Mouse (Mus musculus) megakaryocyte-erythroid progenitor cell, adult 5-6 weeks (primary cell): ENCODE measurements around the gene Spata32. TPM values are rescaled to one million over a fixed set of nuclear protein-coding genes. Genes with fewer than 3 reads are reported as not detected.

Source experiments
- ATAC-seq: replicated peaks from 2 replicates; pipeline ENCODE4 v1.8.0; 2016; ENCODE audit warnings: mild to moderate bottlenecking, inconsistent platforms; ENCODE audit not compliant: severe bottlenecking, poor library complexity, low FRiP score, low TSS enrichment
- total RNA-seq, 2 experiments: library from RNA; stranded (forward) in 1 of 2; stranded (reverse) in 1 of 2; fragments of 200-1000, 215-1000 nt in 1 of 2; fragments of >200 nt in 1 of 2; fragmentation: Nextera tagmentation in 1 of 2; gene quantifications; 2 replicates each; pipeline ENCODE4 v1.2.3; 2014 to 2017

Gene Spata32
- total RNA-seq (2014; fragmentation: Nextera tagmentation), result not detected in 2 replicates
- total RNA-seq (2017), result not detected in 2 replicates

DNA sequence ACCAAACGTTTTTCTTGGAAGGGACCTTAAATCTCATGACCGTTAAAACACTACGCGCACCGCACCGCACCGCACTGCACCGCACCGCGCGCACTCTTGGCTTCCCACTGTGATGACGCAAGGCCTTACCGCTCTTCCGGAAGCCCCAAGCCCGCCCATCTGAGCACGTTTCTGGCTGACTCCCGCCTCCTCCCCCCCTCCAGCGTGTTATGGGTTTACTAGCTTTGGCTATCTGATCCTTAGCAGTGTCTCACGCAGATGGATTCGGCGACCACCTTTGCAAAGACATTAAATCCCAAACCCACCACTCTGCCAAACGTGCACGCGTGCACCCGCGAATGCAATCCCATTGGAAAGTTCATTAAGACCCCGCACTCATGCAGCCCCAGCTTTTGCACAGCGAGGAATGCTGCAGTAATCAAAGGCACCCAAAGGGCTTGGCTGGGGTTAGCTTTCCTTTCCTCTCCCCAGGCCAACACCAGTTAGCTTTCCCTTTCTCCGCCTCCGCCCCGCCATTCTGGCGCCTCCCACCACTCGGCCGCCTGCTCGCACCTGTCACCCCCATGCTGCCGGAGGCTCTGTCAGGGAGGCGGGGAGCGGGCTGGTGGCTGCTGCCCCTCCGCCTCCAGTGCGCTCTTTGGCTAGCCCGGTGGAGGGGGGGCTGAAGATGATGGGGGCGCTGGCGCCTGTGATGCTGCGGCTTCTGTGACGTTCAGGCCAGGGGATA is at the start of gene Spata32:
Gene Spata32 (minus strand): TSS at position 643 of the 727 bp plus-strand sequence.
- peak; percentile 81 for ATAC-seq

DNA sequence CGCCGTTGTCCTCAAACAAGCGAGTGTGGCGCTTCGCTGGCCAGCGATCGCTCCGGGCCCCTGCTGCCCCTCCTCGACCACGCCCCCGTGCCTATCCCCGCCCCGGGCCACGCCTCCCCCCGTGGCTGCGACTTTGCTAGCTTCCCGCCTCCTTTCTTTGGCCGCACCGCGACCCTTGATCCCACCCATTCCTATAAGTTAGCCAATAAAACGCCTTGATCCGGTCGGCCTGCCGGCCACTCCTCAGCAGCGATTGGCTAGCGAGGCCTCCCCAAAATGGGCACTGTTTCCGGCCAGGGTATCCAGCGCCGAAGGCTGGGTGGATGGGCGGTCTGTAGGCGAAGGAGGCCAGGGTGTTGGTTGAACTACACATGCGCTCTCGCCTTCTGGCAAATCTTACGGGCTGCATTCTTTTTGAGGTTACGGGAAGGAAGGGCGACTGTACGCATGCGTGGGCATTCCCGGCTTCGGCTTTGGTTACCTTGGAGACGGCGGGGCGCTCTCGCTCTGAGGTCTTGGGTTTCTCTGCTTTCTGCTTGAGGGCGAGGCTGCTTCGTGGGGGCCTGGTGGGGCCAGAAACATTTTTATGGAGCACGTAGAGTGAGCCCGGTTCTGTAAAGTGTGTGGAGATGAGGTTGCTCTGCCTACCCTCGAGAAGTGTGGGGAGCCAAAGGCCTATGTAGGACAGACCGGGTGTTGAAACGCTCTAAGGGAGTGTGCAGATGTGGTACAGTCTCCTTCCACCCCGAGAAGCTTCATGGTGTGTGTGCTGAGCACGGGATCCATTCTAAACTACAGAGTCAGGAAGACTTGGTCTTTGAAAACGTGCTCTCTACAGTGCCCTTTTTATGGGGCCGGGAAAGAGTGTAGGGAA is 49.4 kb upstream of the Spata32 start, which contains the start of gene Map3k14:
Gene Map3k14 (minus strand): TSS at position 127 of the 874 bp plus-strand sequence.
- peak; percentile 94 for ATAC-seq

DNA sequence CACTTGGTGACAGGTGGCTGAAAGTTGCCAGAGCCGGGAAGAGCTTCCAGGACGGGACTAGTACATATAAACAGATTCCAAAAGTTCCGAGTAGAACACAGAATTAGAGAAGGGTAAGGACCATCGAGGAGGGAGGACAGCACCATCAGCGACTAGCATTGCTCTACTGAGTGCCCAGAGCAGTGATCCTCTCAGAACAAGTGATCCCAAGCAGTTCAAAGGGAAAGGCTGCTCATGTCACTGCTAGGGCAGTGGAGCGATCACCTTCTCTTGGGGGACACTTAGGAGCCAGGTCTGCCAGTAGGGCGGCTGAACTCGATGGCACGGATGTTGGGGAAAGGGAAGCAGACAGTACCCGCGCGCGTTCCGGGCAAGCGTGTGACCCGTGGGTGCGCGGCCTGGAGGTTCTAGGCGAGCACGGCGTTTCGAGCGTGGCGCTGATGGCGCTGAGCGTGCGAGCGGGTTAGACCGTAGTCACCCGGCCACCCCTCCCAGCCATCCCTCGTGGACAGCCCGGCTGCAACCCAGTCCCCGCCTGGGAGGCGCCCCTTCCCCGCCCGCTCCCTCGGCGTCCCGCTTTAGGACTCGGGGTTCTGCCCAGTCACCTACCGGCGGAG is 48.6 kb upstream of the Spata32 start:
- ATAC-seq, result no peak; the same call in 1 of the 2 replicates

DNA sequence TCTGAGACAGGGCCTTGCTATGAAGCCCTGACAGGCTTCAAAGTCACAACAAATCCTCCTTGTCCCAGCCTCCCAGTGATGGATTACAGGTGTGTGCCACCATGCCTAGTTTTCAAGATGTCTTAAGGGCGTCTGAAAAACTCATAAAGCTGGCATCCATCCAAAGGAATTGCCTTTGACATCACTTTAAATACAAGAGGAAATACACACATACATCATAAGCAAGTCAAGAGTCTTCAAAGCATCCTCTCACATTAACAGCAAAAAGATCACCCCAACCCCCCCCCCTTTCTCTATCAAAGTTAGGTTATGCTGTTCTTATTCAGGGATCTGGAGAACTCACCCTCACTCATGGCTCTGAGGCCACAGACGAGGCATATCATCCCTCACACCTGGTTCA is 47.6 kb upstream of the Spata32 start:
- no peak for ATAC-seq

DNA sequence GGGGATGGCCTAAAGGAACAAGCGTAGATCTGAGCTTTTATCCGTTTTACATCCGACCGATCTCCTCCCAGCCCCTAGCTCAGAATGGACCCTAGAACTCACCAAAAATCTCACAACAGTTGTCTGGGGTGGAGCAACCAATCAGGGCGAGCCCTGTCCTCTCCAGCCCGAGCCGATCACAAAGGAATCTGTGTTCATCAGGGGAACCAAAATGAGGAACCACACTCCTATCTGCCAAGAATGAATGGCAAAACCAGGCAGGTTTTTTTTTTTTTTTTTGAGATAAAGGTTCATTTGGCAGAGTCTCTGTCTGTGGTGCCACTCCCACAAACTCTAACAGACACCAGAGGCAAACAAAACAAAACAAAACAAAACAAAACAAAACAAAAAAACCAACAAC is 47.0 kb upstream of the Spata32 start:
- peak; percentile 25 for ATAC-seq

DNA sequence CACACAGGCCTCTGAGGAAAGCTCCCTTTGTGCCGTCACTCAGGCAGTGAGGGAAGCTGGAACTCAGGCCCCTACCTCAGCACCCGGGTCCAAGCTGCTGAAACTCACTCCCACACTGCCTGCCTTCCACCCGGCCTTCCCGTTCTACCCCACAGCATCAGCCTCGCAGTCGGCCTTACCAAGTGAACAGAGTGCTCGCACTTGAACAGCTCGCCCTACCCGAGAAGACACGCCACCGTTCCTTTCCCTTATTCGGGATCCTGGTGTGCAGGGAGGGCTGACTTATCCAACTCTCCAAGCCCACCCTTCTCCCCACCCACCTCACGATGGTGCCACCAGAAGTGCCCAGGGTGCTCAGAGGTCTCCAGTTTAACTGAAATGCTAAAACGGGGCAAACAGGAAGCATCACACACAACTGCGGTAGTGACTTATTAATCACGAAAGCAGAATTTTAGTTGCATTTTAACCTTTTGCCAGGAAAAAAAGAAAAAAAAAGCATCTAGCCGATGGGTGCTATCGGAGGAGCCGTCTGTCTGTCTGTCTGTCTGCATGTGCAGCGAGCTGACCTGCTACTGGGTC is 46.3 kb upstream of the Spata32 start:
- no peak for ATAC-seq

DNA sequence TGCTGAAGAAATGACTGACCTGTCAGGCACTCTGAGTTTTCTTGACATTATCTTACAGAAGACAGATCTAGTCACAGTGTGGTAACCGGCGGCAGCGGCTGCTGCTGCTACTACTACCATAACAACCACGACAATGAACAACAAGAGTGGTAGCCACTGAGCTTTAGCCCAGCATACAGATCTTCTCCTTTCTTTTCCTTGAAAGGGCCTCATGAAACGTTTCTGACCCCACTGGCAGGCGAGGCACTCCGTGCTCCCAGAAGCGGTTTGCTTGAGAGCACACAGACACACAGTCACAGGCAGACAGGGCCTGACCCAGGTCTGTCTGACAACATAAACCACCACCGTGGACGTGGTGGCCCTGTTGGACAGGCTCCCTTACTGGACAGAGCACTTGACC is 45.3 kb upstream of the Spata32 start:
- no peak for ATAC-seq

DNA sequence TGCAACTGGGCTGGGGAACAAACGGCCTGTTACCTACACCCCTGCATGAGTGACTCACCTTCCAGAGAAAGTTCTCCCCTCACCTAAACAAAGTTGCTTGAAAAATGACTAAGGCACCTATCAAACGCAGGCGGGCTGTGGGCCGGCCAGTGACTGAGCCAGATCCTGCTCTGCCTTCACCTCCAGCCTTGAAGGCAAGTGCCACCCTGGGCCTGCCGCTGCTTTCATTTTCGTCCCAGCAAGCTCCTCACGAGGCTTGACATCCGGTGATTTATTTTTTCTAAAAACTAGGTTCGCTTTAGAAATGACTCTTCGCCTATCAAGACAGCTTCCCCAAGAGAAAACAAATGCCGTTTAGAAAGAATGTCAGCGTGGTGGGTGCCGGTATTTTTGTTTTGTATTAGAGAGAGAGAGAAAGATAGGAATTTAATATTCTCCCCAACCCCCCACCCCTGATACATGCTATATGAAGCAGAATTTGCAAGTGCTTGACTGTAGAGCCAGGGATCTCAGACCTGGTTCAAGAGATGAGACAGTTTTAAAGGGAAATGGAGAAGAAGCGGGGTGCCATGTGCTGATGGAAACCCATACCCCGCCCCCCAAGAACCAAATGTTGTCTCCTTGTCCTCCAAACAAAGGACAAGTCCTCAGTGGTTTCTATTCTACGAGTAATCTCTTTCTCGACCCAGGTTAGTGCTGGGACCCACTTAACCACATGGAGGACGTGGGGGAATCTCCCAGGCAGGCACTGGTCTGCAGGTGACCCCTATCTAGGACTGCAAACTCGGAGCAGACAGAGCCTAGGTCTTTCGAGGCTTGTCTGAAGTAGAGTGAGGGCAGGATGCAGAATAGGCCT is 44.4 kb upstream of the Spata32 start:
- no peak for ATAC-seq

DNA sequence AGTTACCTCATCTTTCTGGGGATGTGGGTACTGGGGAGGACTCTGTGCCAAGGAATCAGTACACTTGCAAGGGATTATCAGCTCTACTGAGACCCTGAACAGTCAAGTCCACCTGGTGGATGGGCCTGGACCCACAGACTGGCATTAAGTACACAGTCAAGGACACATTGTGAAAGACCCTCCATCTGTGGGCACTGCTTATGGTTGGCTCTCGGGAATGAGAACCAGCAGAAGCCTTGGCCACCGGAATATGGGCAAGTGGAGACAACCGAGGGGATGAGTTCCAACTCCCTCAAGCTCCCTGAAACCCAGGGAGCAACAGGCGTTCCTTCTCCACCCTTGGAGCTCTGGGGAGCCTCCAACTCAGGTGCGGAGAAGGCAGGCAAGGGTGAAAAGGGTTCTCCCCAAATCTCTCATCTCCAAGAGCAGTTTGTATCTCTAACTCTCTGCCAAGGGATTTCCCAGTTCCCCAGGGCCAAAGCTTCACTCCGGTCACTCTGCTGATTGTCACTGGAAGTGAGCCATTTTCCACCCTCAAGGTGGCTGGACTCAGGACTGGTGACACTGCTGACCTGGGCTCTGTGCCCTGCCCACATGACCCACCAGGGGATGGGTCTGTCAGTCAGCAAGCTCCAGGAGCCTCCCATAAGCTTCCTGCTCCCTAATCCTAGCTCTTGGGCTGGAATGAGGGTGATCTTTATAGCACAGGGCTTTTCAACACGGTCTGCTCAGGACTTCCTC is 43.6 kb upstream of the Spata32 start:
- ATAC-seq, result no peak

DNA sequence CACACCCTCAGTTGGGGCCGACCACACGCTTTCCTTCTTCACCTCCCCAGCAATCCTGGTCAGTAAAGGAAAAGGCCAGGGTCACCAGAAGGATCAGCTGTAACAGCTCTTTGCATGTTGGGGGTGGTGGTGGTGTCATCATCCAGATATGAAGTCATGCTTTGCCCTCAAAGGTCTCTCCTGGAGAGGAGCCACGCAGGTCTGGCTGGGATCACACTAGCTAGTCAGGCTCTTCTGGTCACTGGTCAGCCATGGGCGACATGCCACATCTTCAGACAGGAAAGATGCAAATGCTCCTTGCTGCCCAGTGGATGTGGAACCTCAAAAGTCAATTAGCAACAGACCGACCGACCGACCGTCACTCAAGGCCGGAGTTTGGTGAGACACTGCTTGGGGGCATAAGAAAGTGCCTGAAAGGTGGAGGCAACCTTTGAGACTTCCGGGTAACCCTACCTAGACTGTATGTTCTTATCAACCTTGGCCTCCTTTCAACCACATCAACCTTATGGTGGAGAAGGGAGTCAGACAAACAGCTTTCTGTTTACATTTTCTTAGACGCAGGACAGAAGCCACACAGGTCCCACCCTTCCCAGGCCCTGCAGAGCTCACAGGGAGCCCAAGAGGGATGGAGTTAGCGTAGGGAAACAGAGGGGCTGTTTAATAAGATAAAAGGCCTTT is 42.4 kb upstream of the Spata32 start:
- ATAC-seq, result no peak

DNA sequence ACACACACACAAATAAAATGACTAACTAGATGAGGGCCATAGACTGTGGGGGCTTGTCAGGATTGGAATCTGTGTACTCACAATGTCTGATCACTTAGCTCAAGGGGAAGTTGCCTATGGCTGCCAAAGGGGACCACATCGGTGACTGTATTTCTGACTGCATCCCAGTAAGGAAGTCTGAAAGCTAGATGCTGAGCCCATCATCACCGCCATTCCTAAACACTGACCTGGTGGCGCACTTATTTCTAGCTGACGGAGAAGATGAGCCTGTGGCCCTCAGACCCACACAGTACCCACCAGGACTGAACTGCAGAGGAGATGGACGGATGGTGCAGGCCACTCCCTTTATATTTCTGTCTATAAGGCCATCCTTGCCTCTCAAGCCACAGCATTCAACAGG is 41.8 kb upstream of the Spata32 start:
- no peak for ATAC-seq

DNA sequence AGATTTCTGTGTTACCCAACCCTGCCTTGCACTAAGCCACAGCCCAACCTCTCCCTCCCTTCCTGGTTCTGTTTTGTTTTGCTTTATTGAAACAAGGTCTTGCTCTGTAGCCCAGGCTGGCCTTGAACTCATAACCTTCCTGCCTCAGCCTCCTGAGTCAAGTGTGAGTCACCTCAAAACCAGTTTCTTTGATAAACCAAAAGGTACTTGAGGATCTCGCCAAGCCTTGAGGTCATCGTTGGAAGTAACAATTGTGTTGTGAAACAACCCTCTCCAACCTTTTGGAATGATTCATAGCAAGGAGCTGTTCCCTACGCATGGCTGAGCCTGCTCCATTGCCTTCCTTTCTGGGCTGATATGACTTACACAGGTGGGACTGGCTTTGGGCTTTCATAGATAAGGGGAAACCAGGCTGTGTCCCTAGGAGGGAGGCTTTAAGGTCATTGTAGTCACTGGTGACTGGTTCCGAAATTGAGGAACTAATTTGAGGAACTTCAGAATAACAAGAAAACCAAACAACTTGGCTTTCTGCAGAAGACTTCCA is 39.8 kb upstream of the Spata32 start:
- ATAC-seq, result no peak

DNA sequence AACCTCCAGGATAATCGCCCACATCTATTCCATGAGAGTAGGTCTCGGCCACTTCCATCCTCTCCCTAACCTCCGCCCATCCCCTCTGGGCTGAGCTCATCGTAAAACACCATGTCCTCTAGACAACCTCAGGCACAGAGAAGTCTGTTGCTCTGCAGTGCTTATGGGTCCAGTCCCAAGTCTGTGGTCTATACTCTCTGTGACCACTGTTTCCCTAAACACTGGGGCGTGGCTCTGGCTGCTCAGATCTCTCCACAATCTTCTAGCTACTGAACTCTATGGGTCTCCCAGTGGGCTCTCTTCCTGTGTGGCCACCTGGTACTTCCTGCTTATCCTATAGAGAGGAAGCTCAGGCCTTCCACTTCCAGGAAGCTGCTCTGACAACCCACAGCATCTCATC is 35.4 kb upstream of the Spata32 start:
- ATAC-seq, result no peak

DNA sequence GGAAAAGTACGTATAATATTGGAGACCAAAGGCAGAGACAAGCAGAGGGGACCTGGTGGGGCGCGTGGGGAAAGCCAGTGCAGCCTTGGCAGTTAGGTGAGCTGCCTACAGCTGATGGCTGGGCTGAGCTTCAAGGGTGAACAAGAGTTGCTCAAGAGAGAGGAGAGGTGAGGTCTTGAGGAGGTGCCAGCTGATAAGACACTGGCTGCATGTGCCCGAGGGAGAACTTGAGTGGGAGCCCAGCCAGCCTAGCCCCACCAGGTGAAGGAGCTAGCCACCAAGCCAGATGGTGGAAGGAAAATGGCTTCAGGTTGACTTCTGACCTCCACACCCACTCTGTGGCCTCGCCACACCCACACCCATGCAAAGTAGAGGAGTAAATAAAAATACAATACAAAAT is 34.1 kb upstream of the Spata32 start:
- peak; percentile 33 for ATAC-seq

DNA sequence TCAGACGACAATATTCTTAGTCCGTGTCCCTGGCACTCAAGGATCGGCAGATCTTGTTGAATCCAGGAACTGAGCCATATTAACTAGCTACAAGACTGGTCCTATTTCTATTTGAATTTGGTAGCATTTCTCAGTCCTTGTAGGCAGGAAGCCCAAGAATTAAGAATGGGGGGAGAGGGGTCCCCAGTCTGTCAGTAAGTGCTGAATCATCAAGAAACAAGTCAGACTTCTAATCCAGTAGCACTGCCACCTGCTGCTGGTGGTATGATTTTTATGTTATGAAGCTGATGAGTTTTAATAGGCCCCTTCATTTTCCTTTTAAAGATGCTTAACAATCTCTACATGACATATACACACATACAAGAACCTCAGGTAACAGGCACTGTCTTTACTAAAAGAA is 32.1 kb upstream of the Spata32 start:
- no peak for ATAC-seq

DNA sequence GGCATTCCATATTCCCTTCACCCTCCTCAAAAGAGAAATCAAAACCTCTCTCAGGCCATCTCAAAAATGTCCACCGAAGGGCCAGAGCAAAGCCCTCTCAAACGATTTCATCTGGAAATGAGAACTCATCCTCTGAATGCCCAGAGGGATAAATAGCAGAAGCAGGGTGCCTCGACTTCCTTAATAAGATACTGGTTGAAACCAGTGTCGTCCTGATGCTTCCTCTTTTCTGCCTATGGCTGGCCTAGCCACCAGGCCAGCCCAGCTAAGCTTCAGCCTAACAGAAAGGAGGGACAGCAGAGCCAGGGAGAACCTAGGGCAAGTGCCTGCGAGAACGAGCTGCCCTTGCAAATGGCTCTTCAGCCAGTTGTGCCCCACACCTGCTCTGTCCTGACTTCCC is 31.3 kb upstream of the Spata32 start:
- ATAC-seq, result no peak

DNA sequence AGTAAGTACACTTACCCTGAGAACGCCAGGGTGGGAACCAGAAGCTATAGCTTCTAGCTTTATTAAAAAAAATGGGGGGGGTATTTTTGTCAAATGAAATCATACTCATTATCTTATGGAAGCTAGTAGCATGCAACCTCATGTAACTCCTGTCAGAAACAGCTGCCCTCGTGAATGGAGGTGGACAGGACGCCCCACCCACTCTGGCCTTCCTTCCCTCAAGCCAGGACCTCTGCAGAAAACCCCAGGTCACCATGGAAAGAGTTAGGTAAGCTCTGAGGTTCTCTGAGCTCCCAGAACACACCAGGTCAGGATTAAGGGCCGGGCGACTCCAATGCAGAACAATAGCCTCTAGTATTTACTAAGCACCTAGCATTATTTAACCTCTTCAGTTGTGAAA is 30.6 kb upstream of the Spata32 start:
- ATAC-seq, result no peak
